Mouse (Mus musculus) liver, adult 2 months (tissue): Measurements from ENCODE around the gene Olfr1419. TPM values are rescaled to one million over a fixed set of nuclear protein-coding genes. Genes with fewer than 3 reads are reported as not detected.

Source experiments
- DNase-seq: peaks from one replicate; pipeline ENCODE4 v3.0.0-alpha.2; 2011; ENCODE audit warnings: low read depth, low spot score; ENCODE audit errors: extremely low read depth
- H3K27ac ChIP-seq: fragments of 200-500 bp; replicated peaks from 2 replicates; pipeline ENCODE4 v1.5.1; 2012; ENCODE audit warnings: low read depth, mild to moderate bottlenecking, control low read depth, inconsistent platforms, low read length; ENCODE audit not compliant: insufficient read depth
- H3K27me3 ChIP-seq: fragments of 200-500 bp; 2 replicates; pipeline ENCODE4 v1.6.1; 2012; ENCODE audit warnings: mild to moderate bottlenecking, moderate library complexity, low read length, inconsistent platforms; ENCODE audit not compliant: control insufficient read depth, insufficient read depth
- H3K36me3 ChIP-seq: fragments of 200-500 bp; 2 replicates; pipeline ENCODE4 v1.6.1; 2012; ENCODE audit warnings: low read length, inconsistent platforms; ENCODE audit not compliant: control insufficient read depth, insufficient read depth
- H3K4me1 ChIP-seq: fragments of 200-500 bp; 2 replicates; pipeline ENCODE4 v1.6.1; 2011; ENCODE audit warnings: low read length; ENCODE audit not compliant: control insufficient read depth, insufficient read depth
- H3K4me3 ChIP-seq: fragments of 200-500 bp; 2 replicates; pipeline ENCODE4 v1.5.1; 2011; ENCODE audit warnings: low read depth, mild to moderate bottlenecking, control low read depth, low read length, moderate library complexity; ENCODE audit not compliant: insufficient read depth
- H3K79me2 ChIP-seq: fragments of 200-500 bp; 2 replicates; pipeline ENCODE4 v1.6.1; 2012; ENCODE audit warnings: inconsistent platforms, mild to moderate bottlenecking, low read length, moderate library complexity; ENCODE audit not compliant: control insufficient read depth, insufficient read depth
- H3K9ac ChIP-seq: fragments of 200-500 bp; 2 replicates; pipeline ENCODE4 v1.6.1; 2012; ENCODE audit warnings: low read depth, mild to moderate bottlenecking, control low read depth, inconsistent platforms, low read length
- CTCF ChIP-seq: fragments of 200-500 bp; IDR thresholded peaks from 2 replicates; pipeline ENCODE4 v1.5.1; 2011; ENCODE audit warnings: low read depth, low read length, control low read depth
- POLR2A ChIP-seq: fragments of 200-500 bp; IDR thresholded peaks from 2 replicates; pipeline ENCODE4 v1.6.1; 2011; ENCODE audit warnings: low read length, control low read depth; ENCODE audit not compliant: insufficient read depth; ENCODE audit errors: extremely low read depth
- WGBS: fragments of 180-500 bp; shearing (Covaris S2); methylation state at CpG from one replicate; pipeline ENCODE4 v1.1.7; 2018; 5-methylcytosine and 5-hydroxymethylcytosine counted together
- polyA plus RNA-seq: library from polyadenylated mRNA; depleted of rRNA; stranded (reverse); fragments of >200 nt; gene quantifications from 2 replicates; pipeline ENCODE4 v1.2.3, GENCODE M21; 2012
- total RNA-seq: library from RNA; depleted of rRNA; stranded (reverse); fragments of >200 nt; gene quantifications from 2 replicates; pipeline ENCODE4 v1.2.3, GENCODE M21; 2014

Gene Olfr1419
- total and polyA plus RNA-seq, 2 experiments: not detected

- no peak for DNase-seq
- Histone ChIP-seq H3K27me3 (no peaks in the 10 kb centered on the region), H3K79me2 (no peaks in the 10 kb centered on the region), H3K27ac (no peak overlapping the region), H3K4me1 (no peaks in the 10 kb centered on the region), H3K36me3 (no peaks in the 10 kb centered on the region), H3K4me3 (no peak overlapping the region), H3K9ac (no peak overlapping the region)
- TF ChIP-seq POLR2A (no peak), CTCF (no peak)
- WGBS: 75% methylated on average over 6 of the region's 6 CpGs
These were observed 18.4 kb downstream of the Olfr1419 start for GRCm38 (mm10) chr19:11856506-11856905.

- H3K27me3 ChIP-seq: no peaks in the 10 kb centered on the region
- 79% methylated on average over 2 of the region's 2 CpGs for WGBS
- no peak for DNase-seq
- no peaks in the 10 kb centered on the region for H3K4me1 ChIP-seq
- H3K27ac ChIP-seq: no peak overlapping the region
- no peak overlapping the region for H3K9ac ChIP-seq
- H3K36me3 ChIP-seq: no peaks in the 10 kb centered on the region
- H3K4me3 ChIP-seq: no peak overlapping the region
- TF ChIP-seq CTCF (no peak), POLR2A (no peak)
- H3K79me2 ChIP-seq: no peaks in the 10 kb centered on the region
These were observed 20.1 kb downstream of the Olfr1419 start for GRCm38 (mm10) chr19:11854821-11855220.

DNA sequence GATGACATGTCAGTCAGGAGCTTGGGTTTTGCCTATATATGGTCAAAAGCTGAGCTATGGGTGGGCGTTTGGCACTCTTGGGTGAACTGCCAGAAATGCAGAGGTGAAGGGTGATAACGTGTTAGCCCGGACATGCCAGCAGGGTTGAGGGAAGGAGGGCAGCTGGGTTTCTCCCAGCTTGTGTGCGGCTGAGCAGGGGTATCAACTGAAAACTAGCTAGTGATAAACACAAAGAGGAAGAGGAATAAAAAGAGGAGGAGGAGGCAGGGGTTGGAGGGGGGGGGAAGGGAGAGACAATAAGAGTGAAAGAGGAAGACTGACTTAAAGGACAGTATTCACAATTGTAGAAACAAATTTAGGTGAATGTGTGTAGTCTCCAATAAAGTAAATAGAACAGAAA is 22.3 kb downstream of the Olfr1419 start:
- Histone ChIP-seq H3K4me3 (no peak overlapping the region), H3K27me3 (no peaks in the 10 kb centered on the region), H3K27ac (no peak overlapping the region), H3K36me3 (no peaks in the 10 kb centered on the region), H3K4me1 (no peaks in the 10 kb centered on the region), H3K79me2 (no peaks in the 10 kb centered on the region), H3K9ac (no peak overlapping the region)
- no peak for DNase-seq
- no peak for TF ChIP-seq CTCF
- no peak for TF ChIP-seq POLR2A
- 74% methylated on average over 4 of the region's 4 CpGs for WGBS

DNA sequence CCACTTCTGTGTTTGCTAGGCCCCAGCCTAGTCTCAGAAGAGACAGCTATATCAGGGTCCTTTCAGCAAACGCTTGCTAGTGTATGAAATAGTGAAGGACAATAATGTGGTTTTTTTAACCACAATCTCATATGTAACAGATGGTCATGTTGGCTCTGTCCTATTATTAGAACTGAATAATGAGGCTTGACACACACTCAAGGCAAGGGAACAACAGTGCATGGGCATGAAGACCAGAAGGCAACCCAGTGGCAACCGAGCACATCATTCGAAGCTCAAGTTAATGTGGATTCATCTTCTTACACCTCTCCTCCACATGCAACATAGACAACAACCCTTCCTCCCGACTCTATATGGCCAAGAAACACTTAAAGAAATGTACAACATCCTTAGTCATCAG is 28.6 kb downstream of the Olfr1419 start:
- WGBS: 79% methylated on average over 4 of the region's 4 CpGs
- Histone ChIP-seq H3K4me1 (no peaks in the 10 kb centered on the region), H3K36me3 (no peaks in the 10 kb centered on the region), H3K27ac (no peak overlapping the region), H3K9ac (no peak overlapping the region), H3K27me3 (no peaks in the 10 kb centered on the region), H3K4me3 (no peak overlapping the region), H3K79me2 (no peaks in the 10 kb centered on the region)
- no peak for DNase-seq
- TF ChIP-seq POLR2A (no peak), CTCF (no peak)

DNA sequence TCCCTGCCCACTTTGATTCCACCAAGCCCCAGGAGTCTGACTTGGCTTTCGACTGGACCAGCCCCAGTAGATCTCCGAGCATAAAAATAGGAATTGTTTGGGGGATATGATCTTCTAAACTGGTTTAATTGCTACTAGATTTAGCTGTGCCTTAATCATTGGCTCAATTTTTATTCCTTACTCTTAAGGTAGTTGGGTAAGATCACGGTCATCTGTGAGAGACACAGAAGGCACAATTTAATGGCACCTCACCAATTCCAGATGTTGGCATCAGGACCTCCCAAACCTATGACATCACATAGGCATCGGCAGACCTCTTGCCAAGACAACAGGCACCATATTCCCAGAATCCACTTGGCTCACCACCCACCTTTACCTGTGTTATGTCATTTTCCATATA is 35.8 kb downstream of the Olfr1419 start, which contains the start of gene Olfr1417:
TSS of gene Olfr1417 (minus strand) at position 101 of the 400 bp plus-strand sequence.
- Histone ChIP-seq H3K27me3 (no peaks in the 10 kb centered on the region), H3K9ac (no peak within 1 kb of the TSS), H3K4me1 (no peaks in the 10 kb centered on the region), H3K27ac (no peak within 1 kb of the TSS), H3K4me3 (no peak within 1 kb of the TSS), H3K36me3 (no peaks in the 10 kb centered on the region), H3K79me2 (no peaks in the 10 kb centered on the region)
- DNase-seq: no peak
- WGBS: 90% methylated on average over 4 of the region's 4 CpGs
- no peak for TF ChIP-seq CTCF

DNA sequence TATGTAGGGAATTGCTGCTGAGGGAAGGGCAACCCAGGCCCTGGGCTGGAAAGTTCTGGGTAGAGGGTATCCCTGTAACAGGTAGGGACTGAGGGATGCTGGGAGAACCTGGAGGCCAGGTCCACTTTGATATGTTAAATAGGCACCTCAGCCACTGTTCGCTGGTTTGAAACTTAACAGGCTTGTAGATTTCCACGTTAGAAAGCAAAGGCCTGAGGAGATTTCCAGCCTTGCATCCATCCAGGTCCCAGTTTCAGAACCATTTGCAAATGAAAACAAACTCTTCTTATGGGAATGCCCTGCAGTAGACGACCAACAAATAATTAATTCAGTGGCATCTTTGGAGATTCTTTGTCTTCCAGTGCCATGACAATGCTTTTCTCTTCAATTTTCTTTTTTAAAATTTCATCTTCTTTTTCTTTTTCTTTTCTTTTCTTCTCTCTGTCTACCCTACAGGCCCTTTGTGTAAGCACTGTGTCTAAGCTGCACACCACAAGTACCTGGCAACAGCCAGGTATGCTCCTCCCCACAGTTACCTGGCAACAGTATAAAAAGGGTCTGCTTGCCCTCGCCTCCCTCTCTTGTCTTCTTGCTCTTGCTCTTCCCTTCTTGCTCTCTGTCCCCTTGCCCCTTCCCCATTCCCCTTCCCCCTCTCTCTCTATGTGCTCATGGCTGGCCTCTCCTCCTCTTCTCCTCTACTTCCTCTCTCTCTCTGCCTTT is 51.4 kb downstream of the Olfr1419 start:
- Histone ChIP-seq H3K27me3 (peaks cover 4% of the 10 kb centered on the region; the same call in 1 of the 2 replicates), H3K27ac (no peak overlapping the region), H3K9ac (no peak overlapping the region), H3K79me2 (no peaks in the 10 kb centered on the region), H3K36me3 (no peaks in the 10 kb centered on the region), H3K4me3 (no peak overlapping the region), H3K4me1 (no peaks in the 10 kb centered on the region)
- WGBS: 62% methylated on average over 4 of the region's 4 CpGs
- TF ChIP-seq CTCF (no peak), POLR2A (no peak)
- DNase-seq: no peak
